Mouse (Mus musculus): ENCODE results near the gene Tnik.

Tnik gene

DNA sequence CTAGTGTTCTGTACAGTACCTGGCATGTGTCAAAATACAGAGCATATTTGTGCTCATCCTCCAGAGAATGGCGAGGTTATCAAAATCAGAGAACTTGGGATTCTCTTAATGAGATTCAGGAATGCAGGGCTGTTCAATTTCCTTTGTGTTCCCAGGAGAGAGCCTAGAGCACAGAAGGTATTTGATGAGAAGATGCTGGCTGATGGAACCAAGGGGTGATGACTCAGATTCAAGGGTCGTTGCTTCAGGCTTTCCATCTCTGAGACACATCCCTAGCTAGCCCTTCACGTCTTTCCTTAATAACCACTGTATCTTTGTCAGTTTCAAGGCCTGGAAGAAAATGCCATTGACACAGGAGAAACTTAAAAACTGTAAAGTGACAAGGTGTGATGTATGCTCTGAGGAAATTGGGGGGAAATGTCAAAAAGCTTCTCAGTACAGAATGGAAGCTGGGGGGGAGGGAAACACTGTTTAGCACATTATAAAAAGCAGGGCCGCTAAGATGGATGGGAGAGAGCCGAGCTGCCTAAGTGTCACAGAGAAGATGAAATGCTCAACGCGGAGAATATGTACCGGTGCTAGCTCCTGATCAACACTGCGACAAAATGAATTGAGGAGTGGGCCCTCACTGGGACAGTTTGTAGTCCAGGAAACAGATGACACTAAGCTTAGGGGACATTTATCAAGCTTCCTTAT is 380.4 kb downstream of the Tnik start:
- no peak for DNase-seq

DNA sequence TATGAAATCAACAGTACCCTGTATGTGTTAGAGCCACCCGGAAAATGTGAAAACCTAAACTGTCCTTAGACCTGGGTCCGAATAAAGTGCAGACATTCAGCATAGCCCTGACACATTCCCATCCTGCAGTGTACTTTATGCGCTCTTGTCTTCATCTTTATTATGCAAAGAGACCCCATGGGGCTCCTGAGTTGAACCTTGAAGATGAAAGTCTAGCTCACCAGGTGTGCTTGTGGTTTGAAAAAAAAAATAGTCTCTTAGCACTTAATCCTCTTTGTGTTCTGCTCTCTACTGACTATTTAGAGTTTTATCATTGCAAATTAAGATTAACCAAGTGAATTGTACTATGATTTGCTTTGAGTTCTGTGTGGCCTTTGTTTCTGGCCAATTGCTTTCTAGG is 389.6 kb downstream of the Tnik start:
- no peak for DNase-seq

- no peak for DNase-seq
Measured at GRCm38 (mm10) chr3:28653043-28653442, 390.0 kb downstream of the Tnik start.

DNA sequence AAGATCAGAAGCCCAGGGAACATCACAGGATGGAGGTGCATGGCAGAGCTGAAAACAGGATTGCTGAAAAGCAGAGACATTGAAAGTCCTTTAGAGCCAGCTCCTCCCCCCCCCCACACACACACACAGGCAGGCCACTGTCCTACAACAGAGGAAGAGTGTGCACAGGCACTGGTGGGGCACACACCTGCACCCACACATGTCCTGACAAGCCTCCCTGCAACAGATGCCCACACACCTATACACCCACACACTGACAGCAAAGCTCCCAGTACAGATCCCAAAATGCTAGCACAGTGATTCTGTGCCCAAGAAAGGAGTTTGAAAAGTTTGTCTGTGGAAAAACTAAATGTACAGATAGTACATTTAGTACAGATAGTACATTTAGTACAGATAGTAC is 391.7 kb downstream of the Tnik start:
- no peak for DNase-seq

DNA sequence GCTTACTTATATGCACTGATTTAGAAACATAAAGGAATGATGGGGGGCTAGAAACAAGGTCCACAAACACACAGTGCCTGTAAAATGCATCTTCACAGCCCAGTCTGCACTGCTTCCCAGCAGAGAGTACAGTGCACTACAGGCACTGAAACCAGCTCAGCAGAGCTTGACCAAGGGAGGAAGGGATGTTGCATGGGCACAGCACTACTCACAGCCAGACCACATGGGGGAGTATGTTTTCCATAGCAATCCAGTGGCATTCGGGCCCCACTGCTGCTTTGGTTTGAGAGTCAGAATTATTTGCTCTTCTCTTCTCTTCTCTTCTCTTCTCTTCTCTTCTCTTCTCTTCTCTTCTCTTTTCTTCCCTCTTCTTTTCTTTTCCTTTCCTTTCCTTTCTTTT is 395.3 kb downstream of the Tnik start:
- DNase-seq: no peak

DNA sequence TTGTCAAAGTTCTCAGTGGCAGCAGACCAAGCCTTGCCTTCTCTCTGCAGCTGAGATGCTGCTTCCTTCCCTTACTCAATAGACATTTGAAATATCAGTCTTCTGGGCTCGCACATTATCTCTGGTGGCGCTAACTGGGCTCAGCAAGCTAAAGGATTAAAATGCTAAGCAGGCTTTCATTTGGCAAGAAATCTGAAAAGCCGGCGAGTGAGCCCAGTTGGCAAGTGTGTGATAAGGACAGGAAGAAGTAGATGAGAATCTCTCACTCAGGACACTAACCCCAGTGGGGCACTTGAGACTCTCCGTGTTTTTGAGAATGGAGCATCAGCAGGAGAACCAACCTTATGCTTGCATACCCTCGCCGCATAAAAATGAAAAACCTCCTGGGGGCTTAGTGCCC is 417.8 kb downstream of the Tnik start:
- no peak for DNase-seq

DNA sequence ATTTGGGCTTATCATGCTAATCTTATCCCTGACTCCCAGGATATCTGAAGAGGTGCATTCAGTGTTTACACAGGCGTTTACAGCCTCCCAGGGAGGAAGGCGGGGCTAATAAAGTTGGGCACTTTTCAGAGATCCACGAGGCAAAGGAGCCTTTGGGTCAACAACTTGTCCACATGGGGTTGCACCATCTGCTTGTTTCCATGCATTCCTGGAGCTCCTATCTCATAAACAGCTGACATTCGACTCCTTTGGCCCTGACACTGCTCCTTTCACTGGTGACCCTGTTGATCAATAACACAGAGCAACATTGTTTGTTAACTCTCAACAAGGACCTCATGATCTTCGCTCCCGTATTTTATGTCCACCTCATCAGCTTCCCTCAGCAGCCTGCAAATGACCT is 418.9 kb downstream of the Tnik start:
- no peak for DNase-seq

DNA sequence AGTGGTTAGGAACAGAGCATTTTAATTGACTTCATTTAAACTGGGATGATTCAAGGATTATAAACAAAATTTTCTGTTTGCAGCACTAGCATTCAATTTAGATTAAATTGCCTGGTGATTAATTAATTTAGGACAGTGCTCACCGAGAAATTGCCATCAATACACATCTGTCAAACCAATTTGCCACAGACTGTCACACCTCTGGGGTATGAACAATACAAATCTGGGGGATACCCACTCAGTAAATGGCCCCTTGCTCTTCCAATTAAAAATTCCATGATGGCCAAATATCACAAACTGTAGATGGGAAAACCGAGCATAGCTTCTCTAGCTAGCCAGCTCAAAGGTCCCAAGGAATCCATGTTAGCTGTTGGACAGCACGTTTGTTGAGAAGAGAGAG is 419.4 kb downstream of the Tnik start:
- no peak for DNase-seq

DNA sequence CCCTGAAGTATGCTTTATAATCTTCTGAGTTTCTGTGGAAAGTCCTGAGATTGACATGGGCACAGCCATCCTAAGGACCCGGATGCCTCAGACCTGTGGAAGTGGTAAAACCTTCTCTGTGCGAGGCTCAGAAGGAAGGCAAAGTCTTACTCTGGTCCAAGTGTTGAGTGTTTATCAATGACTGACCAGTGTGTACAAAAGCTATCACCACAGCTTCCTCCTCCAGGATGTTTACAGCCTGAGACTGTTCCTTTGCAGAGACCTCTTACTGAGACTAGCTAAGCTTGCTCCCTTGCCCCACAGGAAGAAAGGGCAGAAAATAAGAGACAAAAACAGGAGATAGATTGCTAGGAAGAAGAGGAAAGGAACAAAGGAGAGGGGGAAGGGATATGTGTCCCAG is 422.5 kb downstream of the Tnik start:
- no peak for DNase-seq

DNA sequence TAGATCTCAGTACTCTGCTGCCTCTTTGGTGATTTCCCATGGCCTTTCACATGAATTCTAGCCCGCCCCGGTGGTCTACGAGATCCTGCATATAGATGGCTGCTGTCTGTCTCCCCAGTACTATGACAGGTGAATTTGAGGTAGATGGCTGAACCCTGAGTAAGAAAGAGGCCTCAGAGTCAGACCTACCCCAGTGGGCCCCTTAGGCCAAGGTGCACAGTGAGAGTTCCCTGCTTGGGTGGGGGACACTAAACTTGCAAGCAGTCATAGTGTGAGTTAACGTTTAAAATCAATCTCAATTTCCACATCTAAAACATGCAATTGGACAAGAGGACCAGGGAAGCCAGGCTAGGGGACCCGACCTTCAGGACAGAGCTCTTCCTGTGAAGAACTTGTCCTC is 431.8 kb downstream of the Tnik start:
- DNase-seq: no peak

DNA sequence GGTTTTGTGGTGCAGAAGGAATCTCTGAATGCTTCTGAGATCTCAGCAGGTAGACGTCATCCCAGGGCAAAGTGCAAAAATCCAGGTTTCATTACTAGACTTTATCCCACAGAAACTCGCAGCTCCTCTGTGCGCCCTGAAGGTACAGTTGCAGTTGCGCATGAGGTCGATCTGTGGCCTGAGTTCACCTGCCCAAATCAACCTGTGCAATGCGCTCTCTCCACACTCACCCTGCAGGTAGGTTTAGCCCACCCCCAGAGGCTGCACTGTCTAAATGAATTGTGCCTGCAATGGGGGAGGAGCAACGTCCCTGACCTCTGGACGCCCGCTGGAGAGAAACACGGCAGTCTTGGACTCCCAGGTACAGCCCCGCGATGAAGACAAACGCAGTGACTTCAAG is 432.6 kb downstream of the Tnik start:
- DNase-seq: no peak

GRCm38 (mm10) chr3:28696162-28696561 is 433.1 kb downstream of the Tnik start:
- no peak for DNase-seq

DNA sequence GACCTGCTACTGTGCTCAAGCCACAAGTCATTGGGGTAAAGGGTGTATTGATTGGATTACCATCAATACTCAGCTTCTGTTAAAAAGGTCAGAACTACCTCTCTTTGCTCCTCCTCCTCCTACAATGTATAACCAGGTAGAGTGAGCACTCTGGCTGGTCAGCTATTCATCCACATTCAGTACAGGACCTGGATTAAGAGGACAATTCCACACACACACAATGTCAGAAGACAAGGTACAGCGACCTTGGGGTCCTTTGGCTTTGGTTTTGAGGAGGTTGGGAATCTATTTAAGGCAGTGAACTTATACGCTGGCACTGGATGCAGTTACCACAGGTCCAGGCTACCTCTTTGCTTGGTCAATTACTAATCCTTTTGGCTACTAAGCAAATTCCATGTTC is 434.8 kb downstream of the Tnik start, which contains the start of gene Slc2a2:
Gene Slc2a2 (plus strand): TSS at position 107 of the 400 bp plus-strand sequence.
- no peak for DNase-seq

GRCm38 (mm10) chr3:28699601-28700000 is 436.6 kb downstream of the Tnik start:
- DNase-seq: no peak

GRCm38 (mm10) chr3:28705522-28706137 is 442.6 kb downstream of the Tnik start:
- no peak for DNase-seq

DNA sequence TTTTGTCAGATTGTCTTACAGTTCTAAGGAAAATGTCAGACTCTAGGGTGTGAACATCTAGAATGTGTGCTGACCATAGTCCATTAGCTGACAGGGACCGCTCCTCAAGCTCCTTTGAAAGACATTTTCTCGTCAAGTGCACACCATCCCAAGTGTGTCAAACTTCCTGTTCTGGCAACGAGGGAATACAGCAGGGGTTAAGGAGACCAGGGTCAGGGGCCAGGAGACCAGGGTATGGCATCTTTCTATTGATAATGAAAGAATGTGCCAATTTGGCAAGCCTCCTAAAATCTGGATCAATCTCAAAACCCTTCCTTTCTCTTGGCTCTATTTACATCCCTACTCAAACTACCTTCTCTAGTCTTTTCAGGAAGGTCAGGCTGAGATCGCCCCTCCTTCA is 443.7 kb downstream of the Tnik start:
- DNase-seq: no peak

- no peak for DNase-seq
Measured at GRCm38 (mm10) chr3:28709740-28710139, 446.7 kb downstream of the Tnik start.

DNA sequence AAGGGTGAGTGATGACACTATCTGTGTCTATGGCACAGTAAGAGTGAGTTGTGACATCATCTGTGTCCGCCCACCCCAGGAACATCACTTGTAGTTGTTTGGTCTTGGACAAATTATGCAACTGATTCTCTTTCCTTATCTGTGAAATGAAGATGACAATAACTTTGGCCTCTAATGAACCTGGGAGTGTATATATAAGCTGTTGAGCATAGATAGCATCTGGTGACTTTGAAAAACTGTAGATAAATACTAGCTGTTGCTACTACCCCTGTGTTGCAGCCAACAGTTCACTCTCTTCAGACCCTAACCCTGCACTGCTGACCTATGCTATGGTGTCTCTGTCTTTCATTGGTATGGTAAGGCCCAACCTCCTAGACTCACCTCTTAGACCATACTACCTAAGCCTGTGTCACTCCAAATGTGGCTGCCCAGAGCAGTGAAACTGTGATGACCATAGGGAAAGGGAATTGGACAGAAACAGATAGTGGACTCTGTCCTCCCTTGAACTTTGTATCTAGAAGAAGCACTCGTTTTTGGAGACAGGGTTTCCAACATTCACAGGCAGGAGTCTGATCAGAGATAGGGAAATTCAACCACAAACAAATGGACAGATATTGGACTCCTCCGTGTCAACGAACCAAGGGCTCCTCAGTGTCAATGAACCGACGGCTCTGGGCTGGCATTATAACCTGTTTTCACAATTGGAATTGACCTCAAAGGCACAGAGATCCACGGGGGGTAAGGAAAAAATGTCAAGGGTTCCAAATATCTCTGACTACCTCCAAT is 451.1 kb downstream of the Tnik start:
- no peak for DNase-seq

- no peak for DNase-seq
Measured at GRCm38 (mm10) chr3:28718521-28718920, 455.5 kb downstream of the Tnik start.

GRCm38 (mm10) chr3:28721218-28721617 is 458.2 kb downstream of the Tnik start:
- DNase-seq: no peak

DNA sequence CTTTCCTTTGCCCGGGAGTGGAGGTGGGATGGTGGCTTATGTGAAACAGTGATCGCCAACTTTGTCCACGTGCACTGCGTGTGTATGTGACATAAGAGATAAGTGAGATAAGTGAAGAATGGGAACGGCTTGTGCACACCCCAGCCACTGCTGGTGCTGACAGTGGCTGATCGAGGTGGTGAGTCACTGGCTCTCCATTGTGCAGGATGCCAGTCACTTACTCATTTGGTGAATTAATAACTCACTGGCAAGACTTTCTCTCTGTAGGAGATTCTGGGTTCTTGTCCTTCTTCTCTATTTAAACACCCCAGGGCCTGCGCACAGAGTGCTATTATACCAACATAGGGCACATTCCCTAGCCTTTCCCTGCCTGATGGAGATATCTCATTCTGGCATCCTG is 458.8 kb downstream of the Tnik start:
- DNase-seq: no peak

DNA sequence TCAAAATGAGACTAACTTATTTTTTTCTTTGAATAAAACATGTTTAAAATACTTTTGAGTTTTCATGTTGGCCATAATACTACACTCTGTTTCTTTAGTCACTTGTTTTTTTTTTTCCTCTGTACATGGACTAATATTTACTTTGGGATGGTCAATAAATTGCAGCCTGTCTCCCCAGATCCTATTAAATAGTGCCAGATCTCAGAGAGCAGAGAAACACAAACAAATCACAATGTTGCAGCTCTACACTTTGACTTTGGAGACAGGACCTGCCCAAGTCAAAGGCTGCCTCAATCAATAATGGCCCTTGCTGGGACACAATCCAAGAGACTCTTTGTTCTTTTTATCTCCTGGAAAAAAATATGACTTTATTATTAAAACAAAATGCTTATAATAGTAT is 459.5 kb downstream of the Tnik start:
- no peak for DNase-seq

DNA sequence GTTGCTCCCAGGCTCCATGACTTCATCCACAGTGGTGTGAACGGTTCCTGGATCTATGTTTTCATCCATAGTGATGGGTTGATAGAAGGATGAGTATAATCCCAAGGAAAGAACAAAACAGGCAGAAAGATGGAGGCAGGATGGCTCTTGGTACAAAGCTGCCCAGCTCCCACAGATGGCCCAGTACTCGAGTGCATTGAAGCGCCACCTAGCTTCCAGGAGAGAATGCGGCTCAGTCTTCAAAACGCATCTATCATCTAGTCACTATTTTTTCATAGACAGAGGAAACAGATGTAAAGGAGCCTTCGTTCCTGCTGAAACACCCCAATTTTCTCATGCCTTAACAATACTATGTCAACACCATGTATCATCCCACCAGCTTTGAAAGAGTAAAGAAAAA is 460.5 kb downstream of the Tnik start:
- peak; percentile 6 for DNase-seq

GRCm38 (mm10) chr3:28725203-28725602 is 462.2 kb downstream of the Tnik start:
- DNase-seq: no peak

Data from thymus, postnatal 25 days (tissue).